Mouse (Mus musculus) hindlimb bud, embryonic 11.5 days (tissue): ENCODE measurements around the gene Sowahd.

ENCODE experiments used
- DNase-seq: peaks from one replicate; pipeline ENCODE4 v3.0.0-alpha.2; 2012; ENCODE audit warnings: low read depth, low spot score; ENCODE audit errors: extremely low spot score

Gene Sowahd

GRCm38 (mm10) chrX:37088778-37089177, 40.1 kb downstream of the Sowahd start:
- no peak for DNase-seq

DNA sequence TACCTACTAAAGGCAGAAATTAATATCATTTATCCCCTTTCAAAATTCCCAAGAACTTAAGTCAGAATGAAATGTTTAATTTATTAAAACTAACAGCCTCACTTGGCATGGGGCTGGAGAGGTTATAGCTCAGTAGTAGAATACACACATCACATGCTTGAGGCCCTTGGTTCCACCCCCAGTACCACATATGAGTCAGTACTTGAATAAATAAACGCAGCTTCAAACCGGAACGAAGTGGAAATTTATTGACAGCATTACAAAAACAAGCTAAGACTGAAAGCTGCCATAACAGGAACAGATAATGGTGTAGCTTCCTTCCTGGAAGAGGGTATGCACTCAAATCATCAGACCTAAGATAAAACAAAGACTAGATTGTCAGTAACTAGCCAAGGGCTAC, 42.8 kb downstream of the Sowahd start:
- DNase-seq = no peak

GRCm38 (mm10) chrX:37095106-37095768, 46.6 kb downstream of the Sowahd start:
- no peak for DNase-seq

DNA sequence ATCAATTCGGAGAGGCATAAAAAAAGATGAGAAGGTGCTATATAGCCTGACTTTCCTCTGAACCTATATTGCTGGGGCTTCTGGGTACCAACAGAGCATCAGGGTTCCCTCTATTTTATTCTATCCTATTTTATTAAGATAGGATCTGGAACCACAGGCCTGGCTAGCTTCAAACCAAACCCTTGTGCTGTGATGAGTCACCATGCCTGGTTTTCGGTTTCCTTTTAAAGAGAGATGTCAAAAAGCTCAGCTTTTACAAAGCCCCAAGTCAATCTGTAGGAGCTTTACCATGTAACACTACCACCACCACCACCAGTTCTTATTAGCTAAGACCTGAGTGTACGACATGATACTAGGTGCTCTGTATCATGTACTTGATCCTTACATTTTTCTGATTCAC, 50.0 kb downstream of the Sowahd start:
- DNase-seq = no peak
